Mouse (Mus musculus) midbrain, embryonic 13.5 days (tissue): Measurements from ENCODE around the gene Il9r. TPM values are rescaled to one million over a fixed set of nuclear protein-coding genes. Genes with fewer than 3 reads are reported as not detected.

Experiments
- ATAC-seq: fragments of 200-750 bp; cut with Nextera tagmentation; 2 replicates; pipeline ENCODE4 v1.8.0; 2017; ENCODE audit warnings: mild to moderate bottlenecking, moderate TSS enrichment, moderate library complexity
- H3K27ac ChIP-seq: fragments of 300-500 bp; sonication (generic); 2 replicates; pipeline ENCODE4 v1.5.1; 2015; ENCODE audit warnings: inconsistent platforms, mild to moderate bottlenecking, moderate library complexity
- H3K27me3 ChIP-seq: fragments of 300-500 bp; sonication (generic); 2 replicates; pipeline ENCODE4 v1.6.1; 2015; ENCODE audit warnings: mild to moderate bottlenecking, inconsistent platforms
- H3K36me3 ChIP-seq: fragments of 300-500 bp; sonication (generic); 2 replicates; pipeline ENCODE4 v1.6.1; 2015; ENCODE audit warnings: mild to moderate bottlenecking, inconsistent platforms
- H3K4me1 ChIP-seq: fragments of 300-500 bp; sonication (generic); replicated peaks from 2 replicates; pipeline ENCODE4 v1.6.1; 2015; ENCODE audit warnings: inconsistent platforms
- H3K4me2 ChIP-seq: fragments of 300-500 bp; sonication (generic); replicated peaks from 2 replicates; pipeline ENCODE4 v1.6.1; 2015; ENCODE audit warnings: moderate library complexity, mild to moderate bottlenecking, inconsistent platforms
- H3K4me3 ChIP-seq: fragments of 300-500 bp; sonication (generic); replicated peaks from 2 replicates; pipeline ENCODE4 v1.5.1; 2015; ENCODE audit warnings: mild to moderate bottlenecking, inconsistent platforms
- H3K9ac ChIP-seq: fragments of 300-500 bp; sonication (generic); replicated peaks from 2 replicates; pipeline ENCODE4 v1.6.1; 2015; ENCODE audit warnings: mild to moderate bottlenecking, inconsistent platforms
- H3K9me3 ChIP-seq: fragments of 300-500 bp; sonication (generic); 2 replicates; pipeline ENCODE4 v1.6.1; 2016; ENCODE audit warnings: mild to moderate bottlenecking, inconsistent platforms
- WGBS: fragments of 180-500 bp; shearing (Covaris S2); methylation state at CpG from one replicate; pipeline ENCODE4 v1.1.7; 2015; 5-methylcytosine and 5-hydroxymethylcytosine counted together
- polyA plus RNA-seq: library from polyadenylated mRNA; unstranded; fragments of >200 nt; fragmentation: Nextera tagmentation; extraction: Ambion mirVana; gene quantifications from 2 replicates; pipeline ENCODE4 v1.2.1, GENCODE M21; 2015

The Il9r gene
- not detected in 2 replicates for polyA plus RNA-seq

GRCm38 (mm10) chr11:32200075-32200601, at the start of gene Il9r:
Gene Il9r (minus strand): TSS chr11:32200279.
- H3K27ac ChIP-seq = no peak within 1 kb of the TSS
- no peak within 1 kb of the TSS for H3K4me2 ChIP-seq
- 76% methylated on average over 10 of the region's 10 CpGs for whole genome bisulfite sequencing
- H3K36me3 ChIP-seq = no peaks in the 10 kb centered on the region
- no peak for ATAC-seq
- H3K4me3 ChIP-seq = no peak within 1 kb of the TSS
- no peaks in the 10 kb centered on the region for H3K9me3 ChIP-seq
- 0 out of 2 replicates have a peak, but pooled peaks cover 4% of the 10 kb centered on the region for H3K27me3 ChIP-seq
- no peak within 1 kb of the TSS for H3K9ac ChIP-seq
- peaks cover 15% of the 10 kb centered on the region for H3K4me1 ChIP-seq

DNA sequence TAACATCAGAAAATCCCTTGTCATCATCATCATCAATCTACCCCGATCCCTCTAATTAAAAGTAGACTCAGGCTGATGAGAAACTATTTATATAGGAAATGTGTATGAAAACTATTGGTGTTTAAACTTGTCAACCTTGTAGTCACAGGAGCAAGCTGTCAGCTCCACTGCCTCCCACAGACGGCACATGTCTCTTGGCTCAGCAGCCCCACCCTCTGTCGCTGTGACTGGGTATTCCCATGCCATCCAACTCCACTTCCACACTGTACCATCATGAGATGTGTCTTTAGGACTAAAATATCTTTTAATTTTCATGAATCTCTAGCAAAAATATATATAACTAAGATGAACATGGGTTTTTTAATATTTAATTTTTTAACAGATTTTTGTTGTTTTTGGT, 48.3 kb upstream of the Il9r start:
- no peak for ATAC-seq
- no peak overlapping the region for H3K27ac ChIP-seq
- 90% methylated on average over 3 of the region's 3 CpGs for WGBS
- H3K9ac ChIP-seq = no peak overlapping the region
- no peaks in the 10 kb centered on the region for H3K4me1 ChIP-seq
- H3K36me3 ChIP-seq = peaks cover 75% of the 10 kb centered on the region
- no peaks in the 10 kb centered on the region for H3K27me3 ChIP-seq
- H3K9me3 ChIP-seq = no peaks in the 10 kb centered on the region
- no peak overlapping the region for H3K4me3 ChIP-seq
- no peak overlapping the region for H3K4me2 ChIP-seq

DNA sequence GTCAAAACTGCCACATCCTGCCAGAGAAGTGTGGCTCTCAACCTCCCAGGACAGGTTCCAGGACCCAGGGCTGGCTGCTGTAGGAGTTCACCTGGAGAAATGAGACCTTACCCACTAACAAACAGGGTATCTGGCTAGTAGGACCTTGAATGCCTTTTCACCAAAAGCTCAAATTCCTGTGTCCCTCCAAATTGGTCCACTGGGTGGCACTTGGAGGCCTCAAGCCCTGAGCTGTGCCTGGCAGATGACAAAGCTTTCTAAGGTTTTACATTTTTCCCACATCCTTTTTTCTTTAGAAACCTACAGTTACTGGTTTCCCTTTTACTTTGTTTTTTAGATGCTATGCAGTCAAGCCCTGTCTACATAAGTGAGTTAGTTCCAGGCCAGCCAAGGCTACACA, 47.0 kb upstream of the Il9r start:
- Histone ChIP-seq H3K4me1 (no peaks in the 10 kb centered on the region), H3K4me3 (no peak overlapping the region), H3K36me3 (peaks cover 63% of the 10 kb centered on the region), H3K9ac (no peak overlapping the region), H3K4me2 (no peak overlapping the region), H3K27me3 (no peaks in the 10 kb centered on the region), H3K27ac (no peak overlapping the region), H3K9me3 (no peaks in the 10 kb centered on the region)
- no peak for ATAC-seq

DNA sequence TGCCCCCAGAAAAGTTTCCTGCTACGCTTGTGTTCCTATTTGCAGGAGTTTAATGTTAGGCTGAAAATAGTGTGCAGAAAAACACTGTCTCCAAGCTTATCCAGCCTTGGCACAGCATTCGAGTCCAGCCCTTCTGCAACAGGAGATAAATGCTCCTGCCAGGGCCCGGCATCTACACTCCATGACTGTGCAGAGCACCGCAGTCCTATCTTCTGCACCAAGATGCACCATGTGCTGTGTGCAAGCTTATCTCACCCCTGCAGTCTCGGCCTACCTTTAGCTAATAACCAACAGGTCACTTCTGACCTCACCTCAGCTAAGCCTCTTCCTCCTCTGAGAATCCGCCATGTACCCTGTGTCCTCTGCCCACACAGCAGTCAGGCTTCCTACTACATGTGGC, 45.5 kb upstream of the Il9r start:
- H3K27me3 ChIP-seq = no peaks in the 10 kb centered on the region
- H3K4me1 ChIP-seq = no peaks in the 10 kb centered on the region
- H3K36me3 ChIP-seq = peaks cover 65% of the 10 kb centered on the region
- H3K27ac ChIP-seq = no peak overlapping the region
- ATAC-seq = no peak
- no peak overlapping the region for H3K9ac ChIP-seq
- WGBS = 96% methylated on average over 6 of the region's 6 CpGs
- no peak overlapping the region for H3K4me3 ChIP-seq
- no peak overlapping the region for H3K4me2 ChIP-seq
- H3K9me3 ChIP-seq = no peaks in the 10 kb centered on the region

DNA sequence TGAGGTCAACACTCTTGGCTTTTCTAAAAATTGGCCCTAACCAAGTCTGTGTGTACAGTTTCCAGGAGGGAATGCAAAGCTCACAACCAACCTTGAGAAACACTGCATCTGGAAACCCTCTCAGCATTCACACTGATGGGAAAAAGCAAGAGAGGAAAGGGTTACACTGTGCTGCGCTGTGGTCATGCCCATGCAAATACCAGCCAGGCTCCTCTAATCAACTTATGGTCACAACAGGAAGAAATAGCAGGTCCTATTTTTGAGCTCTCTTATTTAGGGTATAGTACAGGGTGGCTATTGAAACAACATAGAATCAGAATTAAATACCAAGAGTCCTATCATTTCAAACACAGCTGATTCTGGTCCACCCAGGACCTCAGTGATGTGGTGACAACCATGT, 44.5 kb upstream of the Il9r start:
- no peaks in the 10 kb centered on the region for H3K9me3 ChIP-seq
- H3K4me2 ChIP-seq = no peak overlapping the region
- no peaks in the 10 kb centered on the region for H3K27me3 ChIP-seq
- H3K27ac ChIP-seq = no peak overlapping the region
- 97% methylated on average over 1 of the region's 1 CpGs for WGBS
- H3K4me1 ChIP-seq = no peaks in the 10 kb centered on the region
- no peak overlapping the region for H3K4me3 ChIP-seq
- ATAC-seq = no peak
- peaks cover 65% of the 10 kb centered on the region for H3K36me3 ChIP-seq
- H3K9ac ChIP-seq = no peak overlapping the region; the same call in 1 of the 2 replicates

- no peaks in the 10 kb centered on the region for H3K4me1 ChIP-seq
- H3K27ac ChIP-seq = no peak overlapping the region
- ATAC-seq = no peak
- H3K9ac ChIP-seq = no peak overlapping the region; the same call in 1 of the 2 replicates
- no peaks in the 10 kb centered on the region for H3K27me3 ChIP-seq
- H3K36me3 ChIP-seq = peaks cover 64% of the 10 kb centered on the region
- no peak overlapping the region for H3K4me3 ChIP-seq
- H3K9me3 ChIP-seq = no peaks in the 10 kb centered on the region
- no peak overlapping the region for H3K4me2 ChIP-seq
- 80% methylated on average over 3 of the region's 3 CpGs for WGBS
Observed at GRCm38 (mm10) chr11:32244064-32244463, 44.0 kb upstream of the Il9r start.

DNA sequence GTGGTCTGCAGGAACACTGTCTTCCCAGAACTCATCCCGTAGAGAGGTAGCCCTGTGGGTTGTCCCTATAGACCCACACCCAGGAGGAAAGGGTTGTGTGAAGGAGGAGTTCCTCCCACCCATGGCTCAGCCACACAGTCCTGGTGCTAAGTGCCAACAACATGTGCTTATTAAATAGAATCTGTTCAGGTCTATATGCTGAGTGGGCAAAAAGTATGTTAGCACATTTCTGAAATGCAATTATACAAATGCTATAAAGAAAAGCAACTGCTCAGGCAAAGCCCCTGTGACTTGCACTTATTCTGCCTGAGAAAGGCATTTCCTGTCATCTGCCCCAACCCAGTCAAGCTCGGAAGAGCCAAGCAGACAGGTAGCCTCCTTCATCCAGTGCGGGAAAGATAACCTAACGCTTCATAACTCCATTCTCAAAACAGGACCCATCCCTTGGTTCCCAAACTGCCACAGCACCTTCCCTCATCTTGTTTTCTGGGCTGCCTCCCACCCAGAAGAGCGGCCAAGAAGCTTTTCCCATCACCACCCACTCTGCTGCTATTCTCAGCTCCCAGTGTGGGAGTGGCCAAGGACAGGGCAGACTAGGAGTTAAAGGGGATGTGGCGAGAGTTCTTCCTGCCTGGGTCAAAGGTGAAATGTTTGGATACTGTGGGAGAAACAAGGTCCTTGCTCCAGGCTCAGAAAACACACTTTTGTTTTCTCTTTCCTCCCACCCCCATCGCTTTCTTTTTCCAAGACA, 43.3 kb upstream of the Il9r start:
- 81% methylated on average over 7 of the region's 7 CpGs for WGBS
- Histone ChIP-seq H3K9me3 (no peaks in the 10 kb centered on the region), H3K9ac (no peak overlapping the region), H3K27me3 (no peaks in the 10 kb centered on the region), H3K4me2 (no peak overlapping the region), H3K27ac (no peak overlapping the region), H3K4me1 (no peaks in the 10 kb centered on the region), H3K4me3 (no peak overlapping the region), H3K36me3 (peaks cover 64% of the 10 kb centered on the region)
- no peak for ATAC-seq

DNA sequence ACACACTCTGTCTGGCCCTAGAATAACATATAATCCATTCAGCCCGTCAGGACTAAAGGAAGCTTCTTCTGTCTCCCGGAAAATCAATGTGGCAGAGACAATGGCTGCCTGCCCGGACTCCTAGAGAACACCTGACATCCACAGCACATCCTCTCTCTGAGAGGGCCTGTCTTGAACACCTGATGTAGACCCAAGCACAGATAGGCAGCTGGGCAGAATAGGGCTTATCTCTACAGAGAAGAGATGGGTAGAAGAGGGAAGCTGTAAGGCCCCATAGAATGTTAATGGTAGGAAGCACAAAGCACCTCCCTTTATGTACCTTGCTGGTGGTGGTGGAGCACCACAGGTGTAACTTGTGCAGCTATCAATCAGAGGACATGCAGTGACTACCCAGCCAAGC, 42.1 kb upstream of the Il9r start:
- H3K4me3 ChIP-seq = no peak overlapping the region
- H3K27me3 ChIP-seq = no peaks in the 10 kb centered on the region
- no peak overlapping the region for H3K4me2 ChIP-seq
- no peak overlapping the region for H3K9ac ChIP-seq
- ATAC-seq = no peak
- no peak overlapping the region for H3K27ac ChIP-seq
- peaks cover 57% of the 10 kb centered on the region for H3K36me3 ChIP-seq
- H3K9me3 ChIP-seq = no peaks in the 10 kb centered on the region
- 88% methylated on average over 3 of the region's 3 CpGs for WGBS
- no peaks in the 10 kb centered on the region for H3K4me1 ChIP-seq

- Histone ChIP-seq H3K36me3 (peaks cover 49% of the 10 kb centered on the region), H3K4me1 (peaks cover 6% of the 10 kb centered on the region), H3K9me3 (no peaks in the 10 kb centered on the region), H3K27ac (no peak overlapping the region), H3K4me3 (no peak overlapping the region), H3K4me2 (no peak overlapping the region), H3K9ac (no peak overlapping the region), H3K27me3 (no peaks in the 10 kb centered on the region)
- ATAC-seq = no peak
Observed at GRCm38 (mm10) chr11:32241391-32241790, 41.3 kb upstream of the Il9r start.

- H3K4me1 ChIP-seq = peaks cover 23% of the 10 kb centered on the region
- ATAC-seq = peak; percentile 72
- 73% methylated on average over 5 of the region's 5 CpGs for WGBS
Observed at GRCm38 (mm10) chr11:32238093-32238860, 38.2 kb upstream of the Il9r start.

DNA sequence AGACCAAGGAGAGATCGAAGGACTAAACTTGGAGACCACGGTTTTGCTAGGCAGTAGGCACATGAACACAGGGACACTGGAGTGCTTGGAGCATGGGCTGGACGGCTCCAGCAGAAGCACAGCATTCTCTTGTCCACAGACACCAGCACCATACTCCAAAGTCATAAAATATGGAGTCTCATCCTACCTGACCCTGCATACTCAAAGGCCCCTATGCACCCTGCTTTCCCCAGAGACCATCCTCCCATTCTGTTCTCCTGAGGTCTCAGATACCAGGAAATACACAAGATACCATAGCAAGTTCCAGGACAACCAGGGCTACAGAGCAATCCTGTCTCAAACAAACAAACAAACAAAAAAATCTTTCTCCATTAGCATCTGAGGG, 37.3 kb upstream of the Il9r start:
- H3K9ac ChIP-seq = no peak overlapping the region
- H3K36me3 ChIP-seq = peaks cover 54% of the 10 kb centered on the region
- H3K4me2 ChIP-seq = no peak overlapping the region
- WGBS = 96% methylated on average over 3 of the region's 3 CpGs
- no peak for ATAC-seq
- H3K27me3 ChIP-seq = no peaks in the 10 kb centered on the region
- H3K4me1 ChIP-seq = peaks cover 23% of the 10 kb centered on the region
- no peak overlapping the region for H3K27ac ChIP-seq
- no peak overlapping the region for H3K4me3 ChIP-seq
- no peaks in the 10 kb centered on the region for H3K9me3 ChIP-seq

More at GRCm38 (mm10) chr11:32238093-32238860, 38.2 kb upstream of the Il9r start:
- no peak overlapping the region for H3K4me2 ChIP-seq
- H3K27me3 ChIP-seq = no peaks in the 10 kb centered on the region
- H3K9me3 ChIP-seq = no peaks in the 10 kb centered on the region
- H3K36me3 ChIP-seq = peaks cover 45% of the 10 kb centered on the region
- no peak overlapping the region; the same call in 1 of the 2 replicates for H3K9ac ChIP-seq
- H3K4me3 ChIP-seq = no peak overlapping the region
- H3K27ac ChIP-seq = no peak overlapping the region

GRCm38 (mm10) chr11:32236712-32237410, 36.8 kb upstream of the Il9r start:
- H3K9ac ChIP-seq = no peak overlapping the region
- H3K27me3 ChIP-seq = no peaks in the 10 kb centered on the region
- peaks cover 59% of the 10 kb centered on the region for H3K36me3 ChIP-seq
- H3K4me1 ChIP-seq = peaks cover 23% of the 10 kb centered on the region
- H3K4me2 ChIP-seq = no peak overlapping the region
- H3K27ac ChIP-seq = peak overlapping the region; percentile 72; the same call in 1 of the 2 replicates
- WGBS = 61% methylated on average over 9 of the region's 9 CpGs
- H3K9me3 ChIP-seq = no peaks in the 10 kb centered on the region
- no peak for ATAC-seq
- no peak overlapping the region for H3K4me3 ChIP-seq
